Mouse (Mus musculus) liver, postnatal 0 days (tissue): ENCODE data around the gene Sirt4. TPM values are rescaled to one million over a fixed set of nuclear protein-coding genes. Genes with fewer than 3 reads are reported as not detected.

Experiments
- ATAC-seq: fragments of 200-750 bp; cut with Nextera tagmentation; 2 replicates; pipeline ENCODE4 v1.8.0; 2017; ENCODE audit warnings: mild to moderate bottlenecking, moderate library complexity
- DNase-seq: peaks from one replicate; pipeline ENCODE4 v3.0.0-alpha.2; 2016
- H3K27ac ChIP-seq: fragments of 300-500 bp; sonication (generic); 2 replicates; pipeline ENCODE4 v1.5.1; 2014; ENCODE audit warnings: antibody characterized with exemption, moderate library complexity, mild to moderate bottlenecking, low read depth
- H3K27me3 ChIP-seq: fragments of 300-500 bp; sonication (generic); 2 replicates; pipeline ENCODE4 v1.6.1; 2014; ENCODE audit warnings: low read length, control low read depth, mixed read lengths; ENCODE audit not compliant: insufficient read depth
- H3K36me3 ChIP-seq: fragments of 300-500 bp; sonication (generic); replicated peaks from 2 replicates; pipeline ENCODE4 v1.6.1; 2014; ENCODE audit warnings: mild to moderate bottlenecking, control low read depth, low read length, moderate library complexity, mixed read lengths; ENCODE audit not compliant: insufficient read depth
- H3K4me1 ChIP-seq: fragments of 300-500 bp; sonication (generic); 2 replicates; pipeline ENCODE4 v1.6.1; 2014; ENCODE audit warnings: antibody characterized with exemption, mild to moderate bottlenecking, control low read depth; ENCODE audit not compliant: insufficient read depth
- H3K4me2 ChIP-seq: fragments of 300-500 bp; sonication (generic); 2 replicates; pipeline ENCODE4 v1.6.1; 2014; ENCODE audit warnings: low read depth, mild to moderate bottlenecking, low read length, moderate library complexity, mixed read lengths
- H3K4me3 ChIP-seq: fragments of 300-500 bp; sonication (generic); 2 replicates; pipeline ENCODE4 v1.5.1; 2014; ENCODE audit warnings: low read depth, low read length
- H3K9ac ChIP-seq: fragments of 300-500 bp; sonication (generic); replicated peaks from 2 replicates; pipeline ENCODE4 v1.6.1; 2014; ENCODE audit warnings: mild to moderate bottlenecking, moderate library complexity
- H3K9me3 ChIP-seq: fragments of 300-500 bp; sonication (generic); 2 replicates; pipeline ENCODE4 v1.6.1; 2016; ENCODE audit warnings: mild to moderate bottlenecking, control low read depth, low read length, mixed read lengths
- CTCF ChIP-seq: sonication (generic); IDR thresholded peaks from 2 replicates; pipeline ENCODE4 v1.5.1; 2016; ENCODE audit warnings: antibody characterized with exemption, low read depth
- EP300 ChIP-seq: IDR thresholded peaks from 2 replicates; pipeline ENCODE4 v1.6.1; 2016; ENCODE audit warnings: antibody characterized with exemption, low read depth, mild to moderate bottlenecking
- WGBS: fragments of 180-500 bp; shearing (Covaris S2); extraction: QIAGEN DNeasy Blood & Tissue Kit; methylation state at CpG from one replicate; pipeline ENCODE4 v1.1.7; 2014; ENCODE audit not compliant: insufficient replicate concordance; 5-methylcytosine and 5-hydroxymethylcytosine counted together
- polyA plus RNA-seq: library from polyadenylated mRNA; unstranded; fragments of >200 nt; fragmentation: Nextera tagmentation; extraction: Ambion mirVana; gene quantifications from 2 replicates; pipeline ENCODE4 v1.2.1, GENCODE M21; 2015

Gene Sirt4
- polyA plus RNA-seq, 1 experiment from 2014 or later, result 3.9 TPM

DNA sequence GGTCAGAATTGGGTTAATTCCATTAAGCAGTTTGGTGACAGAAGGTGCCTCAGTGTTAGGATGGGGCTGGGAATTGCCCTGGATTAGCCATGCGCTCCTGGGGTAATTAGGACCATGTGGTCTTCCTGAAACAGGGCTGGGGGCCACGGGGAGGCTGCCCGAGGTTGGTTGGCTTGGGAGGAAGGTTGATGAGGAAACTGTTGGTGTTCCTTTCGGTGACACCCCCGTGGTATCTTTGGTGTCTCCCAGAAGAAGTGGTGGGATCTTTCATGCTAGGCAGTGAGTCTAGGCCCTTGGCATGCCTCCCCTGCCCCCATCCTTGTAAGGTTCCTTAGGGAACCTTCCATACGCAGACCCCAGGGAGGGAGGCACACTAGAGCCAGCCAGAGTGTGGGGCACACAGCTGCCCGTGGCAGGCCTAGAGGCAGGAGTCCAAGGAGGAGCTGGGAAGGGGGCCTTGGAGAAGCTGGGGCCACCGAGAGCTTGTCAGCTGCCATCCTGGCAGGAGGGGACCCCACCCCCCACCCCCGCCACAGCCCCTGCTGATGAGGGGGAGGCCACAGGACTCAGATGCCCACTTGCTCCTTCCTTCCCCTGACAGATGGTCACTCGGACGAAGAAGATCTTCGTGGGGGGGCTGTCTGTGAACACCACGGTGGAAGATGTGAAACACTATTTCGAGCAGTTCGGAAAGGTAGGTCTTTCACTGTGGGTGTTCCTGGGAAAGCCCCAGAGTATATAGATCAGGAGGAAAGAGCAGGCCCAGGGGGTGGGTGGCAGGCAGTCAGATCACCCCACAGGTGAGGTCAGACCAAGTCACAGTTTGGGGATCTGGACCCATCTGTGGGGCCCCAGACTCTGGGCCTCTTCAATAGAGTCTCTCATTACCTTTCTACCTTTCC lies 49.4 kb downstream of the Sirt4 start:
- ATAC-seq (no peak), DNase-seq (no peak)
- H3K4me1 ChIP-seq, result no peaks in the 10 kb centered on the region
- WGBS, result 62% methylated on average over 15 of the region's 15 CpGs
- H3K9me3 ChIP-seq, result no peaks in the 10 kb centered on the region
- no peak for TF ChIP-seq CTCF
- TF ChIP-seq EP300, result no peak
- no peak overlapping the region for H3K9ac ChIP-seq
- no peak overlapping the region for H3K4me2 ChIP-seq
- no peak overlapping the region for H3K4me3 ChIP-seq
- H3K36me3 ChIP-seq, result no peaks in the 10 kb centered on the region
- peaks cover 42% of the 10 kb centered on the region for H3K27me3 ChIP-seq
- no peak overlapping the region for H3K27ac ChIP-seq

DNA sequence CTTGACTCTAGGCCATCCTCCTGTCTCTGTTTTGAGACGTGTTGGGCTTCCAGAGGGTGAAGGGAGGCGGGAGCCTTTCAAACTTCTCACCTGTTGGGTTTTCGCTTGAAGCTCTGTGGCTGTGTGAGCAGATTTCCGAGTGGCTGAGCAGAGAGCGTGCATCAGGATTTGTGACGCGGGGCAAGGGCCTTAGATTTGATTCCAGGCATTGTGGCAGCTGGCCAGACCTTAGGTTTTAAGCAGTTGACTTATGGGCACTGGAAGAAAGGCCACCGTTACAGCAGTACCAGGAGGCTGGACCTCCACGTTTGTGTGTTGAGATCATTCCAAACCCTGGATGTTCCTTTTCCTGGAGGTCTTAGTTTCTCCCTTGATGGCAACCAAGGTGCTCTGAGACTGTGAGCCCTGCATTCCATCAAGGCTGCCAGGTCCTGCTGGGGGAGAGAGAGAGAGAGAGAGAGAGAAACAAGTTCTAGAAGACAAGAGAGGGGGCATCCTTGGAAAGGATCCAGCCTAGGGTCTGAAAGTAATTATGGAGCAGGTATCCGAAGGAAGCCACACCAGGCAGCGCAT lies 50.2 kb downstream of the Sirt4 start:
- WGBS, result 69% methylated on average over 11 of the region's 11 CpGs
- ATAC-seq (no peak), DNase-seq (no peak)
- Histone ChIP-seq H3K9ac (no peak overlapping the region), H3K36me3 (no peaks in the 10 kb centered on the region), H3K27ac (no peak overlapping the region), H3K4me1 (peaks cover under 1% of the 10 kb centered on the region; the same call in 1 of the 2 replicates), H3K4me3 (no peak overlapping the region), H3K27me3 (peaks cover 47% of the 10 kb centered on the region), H3K4me2 (no peak overlapping the region), H3K9me3 (no peaks in the 10 kb centered on the region)
- TF ChIP-seq EP300, result no peak
- TF ChIP-seq CTCF, result no peak

DNA sequence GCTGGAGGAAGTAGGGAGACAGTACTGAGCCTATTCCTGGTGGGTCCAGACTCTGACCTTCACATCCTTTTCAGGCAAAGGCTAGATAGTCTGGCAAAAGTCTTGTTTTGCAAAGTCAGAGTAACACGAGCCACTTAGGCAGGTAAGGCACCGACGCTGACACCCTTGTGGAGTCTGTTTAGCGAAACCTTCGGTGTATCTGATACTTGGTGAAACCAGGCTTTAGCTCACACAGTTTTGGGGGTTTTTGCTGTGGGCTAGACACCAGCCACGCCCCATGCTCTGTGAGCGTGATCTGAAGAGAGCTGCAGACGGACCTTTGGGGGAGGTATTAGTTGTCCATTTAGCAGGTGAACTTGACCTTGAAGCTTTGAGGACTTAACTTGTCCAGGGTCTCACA lies 51.3 kb downstream of the Sirt4 start:
- Histone ChIP-seq H3K27ac (no peak overlapping the region), H3K27me3 (peaks cover 58% of the 10 kb centered on the region), H3K4me1 (peaks cover 4% of the 10 kb centered on the region; the same call in 1 of the 2 replicates), H3K36me3 (no peaks in the 10 kb centered on the region), H3K4me3 (no peak overlapping the region), H3K4me2 (no peak overlapping the region), H3K9me3 (no peaks in the 10 kb centered on the region), H3K9ac (no peak overlapping the region)
- ATAC-seq, result no peak
- DNase-seq, result no peak
- WGBS, result 79% methylated on average over 8 of the region's 8 CpGs
- no peak for TF ChIP-seq EP300
- no peak for TF ChIP-seq CTCF

DNA sequence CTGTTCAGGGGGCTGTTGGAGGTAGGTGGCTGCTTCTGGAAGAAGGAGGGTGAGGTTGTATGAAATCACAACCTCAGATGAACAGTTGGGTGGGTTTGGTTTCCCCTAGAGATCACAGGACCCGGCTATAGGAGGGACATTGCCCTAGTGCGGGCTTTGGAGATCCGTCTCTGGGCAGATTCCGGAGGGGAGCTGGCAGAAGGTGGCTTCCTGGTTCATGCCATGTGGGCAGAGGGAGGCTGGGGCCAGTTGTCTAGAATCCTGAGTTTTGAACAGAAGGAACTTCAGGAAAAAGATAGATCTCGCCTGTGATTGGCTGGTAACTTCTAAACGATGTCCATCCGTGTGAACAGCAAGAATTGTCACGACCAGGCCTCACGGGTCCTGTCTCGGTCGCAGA lies 52.1 kb downstream of the Sirt4 start:
- Histone ChIP-seq H3K4me1 (peaks cover 4% of the 10 kb centered on the region; the same call in 1 of the 2 replicates), H3K27me3 (peaks cover 64% of the 10 kb centered on the region), H3K9me3 (no peaks in the 10 kb centered on the region), H3K36me3 (no peaks in the 10 kb centered on the region), H3K4me3 (no peak overlapping the region), H3K9ac (no peak overlapping the region), H3K4me2 (no peak overlapping the region), H3K27ac (no peak overlapping the region)
- 74% methylated on average over 11 of the region's 11 CpGs for WGBS
- TF ChIP-seq CTCF, result no peak
- TF ChIP-seq EP300, result no peak
- ATAC-seq (no peak), DNase-seq (no peak)

DNA sequence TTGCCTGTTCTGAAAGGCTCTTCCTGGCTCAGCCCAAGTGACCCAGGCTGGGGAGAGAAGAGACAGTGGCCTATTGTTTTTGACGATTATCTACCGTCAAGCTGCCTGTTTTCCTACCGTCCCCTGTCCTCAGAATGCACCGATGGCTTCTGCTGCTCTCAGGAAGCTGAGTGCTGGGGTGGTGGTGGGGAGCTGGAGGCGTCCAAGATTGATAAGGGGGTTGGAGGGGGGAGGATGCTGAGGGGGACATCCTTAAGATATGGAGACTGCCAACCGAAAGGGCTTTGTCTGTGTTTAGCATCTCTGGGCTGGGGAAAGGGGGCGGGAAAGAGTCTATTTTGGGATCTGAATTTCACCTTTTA lies 52.6 kb downstream of the Sirt4 start:
- 26% methylated on average over 7 of the region's 7 CpGs for WGBS
- no peak for ATAC-seq
- H3K4me2 ChIP-seq, result no peak overlapping the region
- H3K36me3 ChIP-seq, result no peaks in the 10 kb centered on the region
- H3K9ac ChIP-seq, result no peak overlapping the region
- no peak overlapping the region for H3K4me3 ChIP-seq
- no peak overlapping the region for H3K27ac ChIP-seq
- no peak for DNase-seq
- no peaks in the 10 kb centered on the region for H3K9me3 ChIP-seq
- peaks cover 4% of the 10 kb centered on the region; the same call in 1 of the 2 replicates for H3K4me1 ChIP-seq
- no peak for TF ChIP-seq CTCF
- no peak for TF ChIP-seq EP300
- peaks cover 68% of the 10 kb centered on the region for H3K27me3 ChIP-seq

DNA sequence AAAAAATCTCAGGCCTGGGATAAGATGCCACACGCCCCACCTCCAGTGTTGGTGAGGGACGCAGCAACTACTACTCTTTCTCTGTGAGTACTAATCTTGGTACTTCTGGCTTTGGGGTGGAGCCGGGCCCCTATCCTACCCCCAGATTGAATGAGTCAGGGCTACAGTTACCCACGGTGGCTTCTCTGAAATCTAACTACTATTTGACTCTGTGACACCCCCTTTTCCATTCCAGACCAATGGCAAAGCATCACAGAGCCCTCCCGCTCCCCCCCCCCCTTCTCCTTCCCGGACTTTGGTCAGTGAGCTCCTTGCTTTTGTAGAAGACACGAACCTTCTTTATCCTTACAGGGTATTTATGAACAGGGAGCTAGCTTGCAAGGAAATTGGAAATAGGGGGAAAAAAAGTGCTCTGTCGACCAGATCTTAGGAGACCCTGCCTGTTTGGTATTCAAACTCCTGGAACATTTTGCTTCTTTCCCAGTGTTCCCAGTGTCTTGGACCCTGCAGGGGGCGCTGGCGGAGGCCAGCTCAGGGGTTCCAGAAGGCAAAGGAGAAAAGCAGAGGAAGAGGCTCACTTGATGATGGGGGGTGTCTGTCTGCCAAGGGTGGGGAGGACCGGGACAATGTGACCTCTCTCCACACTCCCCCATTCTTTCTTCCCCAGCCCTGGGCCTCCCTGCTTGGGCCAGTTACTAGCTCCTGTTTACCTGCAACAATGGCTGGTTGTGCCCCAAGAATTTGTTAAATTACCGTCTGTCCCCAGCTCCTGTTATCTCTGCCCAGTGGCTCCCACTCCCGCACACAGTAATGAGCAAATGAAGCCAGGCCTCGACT lies 53.2 kb downstream of the Sirt4 start:
- Histone ChIP-seq H3K4me2 (no peak overlapping the region), H3K4me3 (no peak overlapping the region), H3K9me3 (no peaks in the 10 kb centered on the region), H3K27me3 (peaks cover 66% of the 10 kb centered on the region), H3K4me1 (peaks cover 4% of the 10 kb centered on the region; the same call in 1 of the 2 replicates), H3K27ac (no peak overlapping the region), H3K36me3 (no peaks in the 10 kb centered on the region), H3K9ac (no peak overlapping the region)
- TF ChIP-seq EP300, result no peak
- TF ChIP-seq CTCF, result no peak
- DNase-seq (no peak), ATAC-seq (no peak)
- WGBS, result 15% methylated on average over 14 of the region's 14 CpGs
